Comparison of ENCODE assay signal across 24 mouse cellular contexts in genomic region chr1:138592466-138592865, GRCm38 (mm10). TPM values are rescaled to one million over a fixed set of nuclear protein-coding genes. Genes with fewer than 3 reads are reported as not detected.
DNase-seq lines count a peak whose midpoint lies in the region; ATAC-seq lines count a peak whose summit lies in the region.
"Had no signal": no experiment of that assay in that cellular context is flagged by ENCODE, and none has a peak within 500 bp of the region (broad histone marks: within the 10 kb centered on the region; RNA-seq: fewer than 3 reads in every experiment).

No protein-coding gene starts in this region.

- no peak overlapping the region for H3K9ac ChIP-seq in hindbrain, embryonic 12.5 days
- H3K9ac ChIP-seq: embryonic facial prominence, embryonic 13.5 days; forebrain, embryonic 12.5 days; hindbrain, embryonic 13.5 days had no signal

- no peaks in the 10 kb centered on the region for H3K4me1 ChIP-seq in hindbrain, embryonic 12.5 days

- no peaks in the 10 kb centered on the region for H3K27me3 ChIP-seq in hindbrain, embryonic 12.5 days
- H3K27me3 ChIP-seq: embryonic facial prominence, embryonic 13.5 days; forebrain, embryonic 12.5 days; hindbrain, embryonic 13.5 days had no signal

- WGBS in hindbrain, embryonic 12.5 days = 91% methylated on average over 4 of the region's 4 CpGs

- no peaks in the 10 kb centered on the region for H3K9me3 ChIP-seq in hindbrain, embryonic 12.5 days (replicated peaks)
- H3K9me3 ChIP-seq: embryonic facial prominence, embryonic 13.5 days; forebrain, embryonic 12.5 days; hindbrain, embryonic 13.5 days had no signal

- H3K4me3 ChIP-seq in hindbrain, embryonic 12.5 days = no peak overlapping the region
- H3K4me3 ChIP-seq: embryonic facial prominence, embryonic 13.5 days; forebrain, embryonic 12.5 days; heart, adult 2 months; hindbrain, embryonic 13.5 days had no signal

- ATAC-seq in inflammation-experienced regulatory T-cells, adult 6 months = peak; percentile 47
- no peak for ATAC-seq in hindbrain, embryonic 12.5 days (ENCODE audit: low FRiP score)
- ATAC-seq: forebrain, embryonic 16.5 days; hindbrain, postnatal 0 days; intestine, embryonic 16.5 days had no signal

- H3K36me3 ChIP-seq in hindbrain, embryonic 12.5 days = no peaks in the 10 kb centered on the region
- H3K36me3 ChIP-seq: hindbrain, embryonic 13.5 days had no signal

- H3K4me2 ChIP-seq in hindbrain, embryonic 12.5 days (replicated peaks) = no peak overlapping the region
- H3K4me2 ChIP-seq: embryonic facial prominence, embryonic 13.5 days; forebrain, embryonic 12.5 days; heart, embryonic 11.5 days; hindbrain, embryonic 13.5 days had no signal

- no peak overlapping the region for H3K27ac ChIP-seq in hindbrain, embryonic 12.5 days
- H3K27ac ChIP-seq: embryonic facial prominence, embryonic 13.5 days; forebrain, embryonic 12.5 days; heart, adult 2 months; hindbrain, embryonic 13.5 days; hindbrain, postnatal 0 days had no signal

- peak; percentile 16 for DNase-seq in heart, adult 11 months
- no peak for DNase-seq in heart, postnatal 4 days
- peak; percentile 78 for DNase-seq in R1 (ENCODE audit: low read depth, low spot score)
- no peak for DNase-seq in kidney, postnatal 4 days
- DNase-seq in MN1 (ENCODE audit: low spot score) = no peak
- DNase-seq: adrenal gland, adult 2 months; adrenal gland, postnatal 25 days; B cell, adult 2 months; cerebellum, adult 18-20 months; cerebellum, adult 9-11 months; cerebellum, postnatal 36 days; gastrocnemius, postnatal 10 days; heart, adult 2 months; heart, postnatal 36 days; kidney, adult 2 months had no signal

RNA-seq across cellular contexts. Expression of gene Nek7, which starts 27.5 kb away (rescaled TPM):
- total RNA-seq in heart, postnatal 4 days (2021) = 10 to 100 TPM; 50.3 to 52.8 TPM
- polyA plus RNA-seq in inflammation-experienced regulatory T-cells, adult 6 months (2017; shearing (Covaris generic)) = 10 to 100 TPM; 64.9 to 79.7 (median 77.6) TPM
- polyA plus RNA-seq in hindbrain, embryonic 12.5 days (2016; fragmentation: Nextera tagmentation; extraction: Ambion mirVana) = 23.2 and 24.5 TPM in 2 replicates

Comparison
In these comparisons a context has a peak if more than half of its experiments do, and no peak if none do; other contexts are left out.
1. DNase-seq: peak in heart, adult 11 months (single experiment) and R1 (single experiment); none in heart, postnatal 4 days (single experiment), kidney, postnatal 4 days (0 of 2) and MN1 (single experiment).